Mouse (Mus musculus) lung, postnatal 36 days (tissue): ENCODE measurements around the gene Tmco1.

Experiments
- DNase-seq: peaks from one replicate; pipeline ENCODE4 v3.0.0; 2022; ENCODE audit warnings: mixed read lengths

Gene Tmco1

DNA sequence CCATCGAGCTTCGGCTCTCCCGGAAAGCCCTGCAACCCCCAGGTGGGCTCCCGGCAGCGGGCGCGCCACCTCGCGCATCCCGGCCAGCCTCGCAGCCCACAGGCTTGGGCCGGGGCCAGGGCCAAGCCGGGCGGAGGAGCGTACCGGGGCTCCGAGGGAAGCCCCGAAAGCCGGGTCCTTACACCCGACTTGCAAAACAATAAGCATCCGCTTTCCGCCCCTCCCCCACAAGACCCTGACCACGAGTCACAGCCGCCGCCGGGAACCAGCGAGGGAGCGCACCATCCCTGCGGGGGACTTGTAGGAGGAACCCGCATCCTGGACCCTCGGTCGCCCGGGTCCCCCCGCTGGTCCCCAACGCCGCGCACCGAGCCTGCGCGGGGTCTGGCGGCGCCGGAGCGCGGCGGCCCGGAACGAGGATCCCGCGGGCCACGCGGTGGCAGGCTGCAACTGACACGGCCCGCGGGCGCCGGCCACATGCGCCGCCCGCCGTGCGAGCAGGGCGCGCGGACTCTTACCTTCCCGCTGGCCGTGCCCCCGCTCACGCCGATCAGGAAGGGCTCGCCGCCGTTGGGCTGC, 23.8 kb upstream of the Tmco1 start:
- peak; percentile 52 for DNase-seq

DNA sequence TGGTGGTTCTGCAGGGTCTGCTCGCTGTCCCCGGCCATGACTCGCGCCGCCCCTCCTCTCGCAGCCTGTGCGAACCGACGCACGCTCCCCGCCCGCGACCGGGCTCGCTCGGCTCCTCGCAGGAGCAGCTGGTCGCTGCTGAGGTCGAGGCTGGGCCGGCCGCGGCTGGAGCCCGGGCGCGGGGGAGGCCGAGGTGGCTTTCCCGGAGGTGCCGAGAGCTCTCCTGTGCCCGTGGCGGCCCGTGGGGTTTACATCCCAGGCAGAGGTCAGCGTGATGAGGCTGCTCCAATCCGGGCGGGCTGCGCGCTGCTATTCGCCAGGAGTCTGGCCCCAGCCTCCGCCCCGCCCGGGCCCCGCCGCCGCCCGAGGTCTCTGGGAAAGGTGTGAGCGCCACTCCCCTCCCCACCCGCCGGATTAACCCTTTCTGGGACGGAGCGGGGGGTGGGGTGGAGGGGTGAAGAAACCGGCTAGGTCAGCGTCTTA, 23.3 kb upstream of the Tmco1 start:
- DNase-seq: peak; percentile 90

DNA sequence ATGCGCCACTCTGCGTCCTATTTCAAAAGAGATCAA, 23.0 kb upstream of the Tmco1 start, which contains the start of gene Uck2:
Gene Uck2, minus strand, starts transcription at position 1 of the 36 bp plus-strand sequence.
- DNase-seq: no peak

DNA sequence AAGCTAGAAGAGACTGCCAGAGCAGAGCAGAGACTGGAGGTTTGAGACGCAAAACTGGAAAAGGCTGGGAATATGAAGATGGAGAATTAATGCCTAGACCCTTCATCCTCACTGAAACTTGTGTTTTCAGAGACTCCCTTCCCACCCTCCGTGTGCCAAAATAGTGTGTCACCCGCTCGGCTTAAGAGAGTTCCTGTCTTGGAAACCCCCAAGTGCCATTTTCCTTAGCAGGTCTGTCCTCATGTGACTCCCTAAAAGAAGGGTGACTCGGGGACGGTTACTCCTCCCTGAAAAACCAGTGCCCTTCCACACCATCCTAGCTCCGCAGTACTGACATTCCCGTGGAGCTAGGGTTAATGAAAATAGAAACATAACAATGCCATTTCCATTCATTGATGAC, 22.8 kb upstream of the Tmco1 start:
- no peak for DNase-seq

DNA sequence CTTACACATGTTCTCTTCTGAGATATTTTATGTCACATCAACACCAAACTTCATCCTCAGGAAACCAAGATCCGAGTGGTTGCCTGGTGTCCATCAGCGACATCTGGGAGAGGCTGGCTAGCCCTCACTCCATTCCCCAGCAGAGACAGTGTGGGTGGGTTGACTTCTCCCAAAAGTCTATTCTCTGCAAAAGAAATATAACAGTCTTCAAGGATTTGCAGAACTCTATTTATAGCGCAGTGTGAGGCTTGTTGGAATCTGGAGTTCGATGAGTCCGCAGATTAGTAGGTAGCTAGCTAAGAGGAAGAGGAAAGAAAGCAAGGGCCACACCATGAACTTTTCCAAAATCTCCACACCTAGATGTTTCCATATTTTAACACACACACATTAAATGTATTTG, 21.0 kb upstream of the Tmco1 start:
- no peak for DNase-seq

DNA sequence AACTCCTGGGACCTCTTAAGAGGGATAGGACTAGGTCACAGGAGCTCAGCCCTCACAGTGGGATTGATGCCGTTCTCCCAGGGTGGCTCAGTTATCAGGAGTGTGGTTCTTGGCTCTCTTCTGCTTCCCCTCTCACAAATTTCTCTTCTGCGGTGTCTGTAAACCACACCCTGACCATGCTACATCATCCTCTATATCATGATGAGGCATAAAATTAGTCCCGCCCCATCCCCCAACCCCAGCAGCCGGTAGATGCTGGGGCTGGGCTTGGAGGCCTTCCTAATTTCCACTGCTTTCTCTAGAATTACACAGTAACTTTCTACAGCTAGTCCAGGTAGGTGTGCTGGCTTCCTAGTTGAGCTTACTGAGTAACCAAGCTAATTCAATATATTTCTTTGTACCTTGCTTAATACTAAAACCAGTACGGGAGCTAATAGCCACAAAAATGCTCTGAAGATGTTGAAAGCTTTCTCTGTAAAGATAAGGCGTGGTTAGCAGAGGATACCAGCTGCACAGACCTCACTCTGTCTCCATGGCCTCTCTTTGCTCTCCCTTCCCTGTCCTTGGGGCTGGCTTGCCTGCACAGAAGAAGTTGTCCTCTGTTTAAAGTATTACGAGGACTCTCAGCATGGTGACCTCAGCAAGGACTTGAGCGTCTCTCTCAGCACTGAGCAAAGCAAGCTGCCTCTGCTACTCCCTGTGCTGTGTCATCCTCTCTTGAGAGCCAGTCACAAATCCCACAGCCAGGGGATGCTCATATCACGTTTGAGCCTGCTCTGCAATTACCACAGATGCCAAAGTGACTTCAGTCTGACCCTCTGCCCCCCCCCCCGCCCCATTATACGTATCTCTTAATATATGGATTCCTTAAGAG, 19.3 kb upstream of the Tmco1 start:
- DNase-seq: no peak

DNA sequence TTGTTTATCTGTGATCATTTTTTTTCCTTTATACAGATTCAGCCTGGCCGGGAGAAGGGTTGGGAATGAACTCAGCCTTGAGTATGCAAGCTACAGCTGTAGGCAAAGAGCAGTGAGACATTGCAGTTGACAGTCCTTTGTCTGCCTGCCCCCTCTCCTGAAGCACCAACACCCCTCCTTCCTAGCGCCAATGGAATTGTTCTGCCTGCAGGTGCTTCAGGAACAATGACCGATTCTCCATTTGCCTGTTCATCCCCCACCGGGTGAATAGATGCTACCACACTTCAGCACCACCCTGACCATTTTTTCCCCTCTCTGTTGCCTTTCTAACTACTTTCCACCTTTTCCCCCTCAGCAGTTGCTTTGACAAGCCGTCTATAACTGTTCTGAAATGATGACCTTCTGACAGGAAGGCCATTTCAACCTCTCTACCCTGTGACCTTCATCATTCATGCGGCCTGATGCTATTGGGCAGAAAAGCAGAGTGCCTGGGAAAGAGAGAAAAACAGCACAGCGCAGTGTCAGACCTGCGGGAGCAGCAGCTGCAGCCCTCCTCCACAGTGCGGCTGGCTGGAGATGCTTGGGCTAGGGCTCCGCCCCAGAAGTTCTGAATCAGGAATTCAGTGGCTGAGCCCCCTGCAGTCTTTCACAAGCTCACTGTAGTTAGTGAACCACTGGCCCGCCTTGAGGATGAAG, 18.5 kb upstream of the Tmco1 start:
- no peak for DNase-seq

DNA sequence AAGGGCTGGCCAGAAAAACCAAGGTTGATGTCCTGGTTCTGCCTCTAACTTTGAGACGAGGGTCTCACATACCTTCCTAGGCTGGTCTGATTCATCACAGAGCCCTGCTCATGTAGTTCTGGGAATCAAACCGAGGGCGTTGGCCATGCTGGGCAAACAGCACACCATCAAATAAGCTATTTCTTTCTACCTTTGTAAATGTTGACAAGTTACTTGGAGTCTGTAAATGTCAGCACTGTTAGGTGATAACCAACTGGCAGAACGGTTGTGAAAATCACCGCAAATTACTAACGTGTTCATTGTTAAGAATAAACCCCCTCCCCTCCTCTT, 17.9 kb upstream of the Tmco1 start:
- no peak for DNase-seq

DNA sequence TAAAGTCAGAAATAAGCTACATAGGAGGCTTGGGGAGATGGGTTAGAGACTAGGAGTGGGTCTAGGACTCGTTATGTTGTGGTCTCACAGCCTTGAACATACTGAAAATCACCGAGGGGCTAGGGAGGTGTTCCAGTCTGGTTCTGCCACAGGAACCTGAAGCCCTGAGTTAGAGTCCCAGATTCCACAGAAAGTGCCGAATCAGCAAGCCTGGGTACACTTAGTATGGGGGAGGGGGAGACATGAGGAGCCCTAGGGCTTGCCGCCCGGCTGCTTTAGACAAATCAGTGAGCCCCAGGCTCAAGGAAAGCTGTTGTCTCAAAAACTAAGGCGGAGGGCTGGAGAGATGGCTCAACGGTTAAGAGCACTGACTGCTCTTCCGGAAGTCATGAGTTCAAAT, 16.6 kb upstream of the Tmco1 start:
- DNase-seq: no peak

DNA sequence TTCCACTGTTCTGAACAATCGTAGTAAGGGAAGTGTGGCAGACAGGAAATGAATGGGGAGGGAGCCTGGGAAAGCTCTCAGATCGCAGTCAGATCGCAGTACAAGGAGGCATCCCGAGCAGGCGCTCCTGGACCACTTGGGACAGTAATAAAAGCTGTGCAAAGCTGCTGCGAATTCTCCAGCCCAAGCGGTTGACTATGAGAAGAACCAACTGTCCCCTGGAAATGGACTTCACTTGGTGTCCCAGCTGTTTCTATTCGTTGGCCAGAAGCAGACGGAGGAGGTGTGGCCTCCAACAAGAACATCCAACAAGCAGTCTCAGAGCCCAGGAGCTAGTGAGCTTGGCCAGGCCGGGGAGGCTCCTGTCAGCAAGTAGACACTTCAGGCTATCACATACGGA, 15.7 kb upstream of the Tmco1 start:
- DNase-seq: peak; percentile 73

DNA sequence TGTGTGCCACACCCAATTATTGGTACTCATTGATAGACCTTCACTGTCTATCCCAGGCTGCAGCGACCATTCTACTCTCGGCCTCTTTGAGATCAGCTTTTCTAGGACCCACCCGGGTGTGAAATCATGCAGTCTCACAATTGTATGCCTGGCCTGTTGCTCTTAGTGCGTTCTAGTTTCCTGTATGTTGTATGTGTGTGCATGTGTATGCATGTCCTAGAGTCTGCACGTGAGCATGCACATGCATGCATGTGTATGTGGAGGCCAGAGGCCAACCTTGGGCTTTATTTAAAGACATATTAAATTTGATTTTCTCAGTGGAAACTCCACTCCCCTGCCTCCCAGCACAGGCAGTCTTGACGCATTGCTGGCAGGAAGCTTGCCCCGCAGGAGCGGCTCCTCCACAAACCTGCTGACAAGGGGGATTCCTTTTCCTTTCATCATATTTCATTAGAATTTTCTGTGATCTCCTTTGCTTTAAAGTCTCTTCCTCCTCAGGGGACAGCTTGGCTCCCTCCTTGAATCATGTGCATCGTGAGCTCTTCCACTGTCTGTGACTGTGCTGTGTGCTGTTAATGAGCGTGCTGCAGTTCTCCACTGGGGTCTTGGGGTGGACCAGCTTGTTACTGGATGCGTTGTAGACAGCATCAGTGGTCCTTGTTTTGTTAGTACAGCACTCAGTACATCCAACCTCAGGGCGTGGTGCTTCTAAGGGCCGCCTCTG, 12.3 kb upstream of the Tmco1 start:
- DNase-seq: no peak

DNA sequence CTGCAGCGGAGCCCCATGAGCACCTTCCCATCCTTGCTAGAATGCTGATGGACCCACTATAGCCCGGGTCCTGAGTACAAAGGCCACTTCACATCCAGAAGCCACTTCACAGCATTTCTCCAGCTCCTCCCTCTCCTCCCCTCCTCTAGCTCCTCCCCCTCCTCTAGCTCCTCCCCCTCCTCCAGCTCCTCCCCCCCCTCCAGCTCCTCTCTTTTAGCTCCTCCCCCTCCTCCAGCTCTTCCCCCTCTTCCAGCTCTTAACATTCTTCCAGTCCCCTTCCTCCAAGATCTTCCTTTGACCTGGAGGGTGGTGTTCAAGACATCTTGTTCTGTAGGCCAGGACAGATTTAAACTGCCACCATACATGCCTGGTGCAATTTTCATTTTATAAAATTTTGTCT, 8.1 kb upstream of the Tmco1 start:
- DNase-seq: no peak

DNA sequence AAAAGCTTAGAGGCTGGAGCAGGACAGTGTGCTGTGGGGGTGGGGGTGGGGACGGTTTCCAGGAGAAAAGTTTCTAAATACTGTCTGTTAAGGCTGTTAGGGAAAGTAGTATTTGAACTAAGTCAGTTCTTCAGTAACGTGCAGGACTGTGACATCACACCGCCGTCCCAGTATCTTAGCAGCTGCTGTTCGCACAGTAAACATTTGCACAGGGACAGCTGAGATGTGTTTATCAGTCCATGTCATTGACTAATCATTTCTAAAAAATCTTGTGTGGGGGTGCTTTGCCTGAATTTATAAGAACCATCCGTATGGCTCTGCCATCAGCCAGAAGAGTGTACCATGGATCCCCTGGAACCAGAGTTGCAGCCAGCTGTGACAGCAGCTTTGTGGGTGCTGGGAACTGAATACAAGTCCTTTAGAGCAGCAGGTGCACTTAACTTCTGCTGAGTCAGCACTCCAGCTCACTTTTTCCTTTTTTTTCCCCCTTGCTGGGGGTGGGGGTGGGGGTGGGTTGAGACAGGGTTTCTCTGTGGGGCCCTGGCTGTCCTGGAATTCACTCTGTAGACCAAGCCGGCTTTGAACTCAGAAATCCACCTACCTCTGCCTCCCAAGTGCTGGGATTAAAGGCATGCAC, 2.6 kb upstream of the Tmco1 start:
- DNase-seq: no peak

DNA sequence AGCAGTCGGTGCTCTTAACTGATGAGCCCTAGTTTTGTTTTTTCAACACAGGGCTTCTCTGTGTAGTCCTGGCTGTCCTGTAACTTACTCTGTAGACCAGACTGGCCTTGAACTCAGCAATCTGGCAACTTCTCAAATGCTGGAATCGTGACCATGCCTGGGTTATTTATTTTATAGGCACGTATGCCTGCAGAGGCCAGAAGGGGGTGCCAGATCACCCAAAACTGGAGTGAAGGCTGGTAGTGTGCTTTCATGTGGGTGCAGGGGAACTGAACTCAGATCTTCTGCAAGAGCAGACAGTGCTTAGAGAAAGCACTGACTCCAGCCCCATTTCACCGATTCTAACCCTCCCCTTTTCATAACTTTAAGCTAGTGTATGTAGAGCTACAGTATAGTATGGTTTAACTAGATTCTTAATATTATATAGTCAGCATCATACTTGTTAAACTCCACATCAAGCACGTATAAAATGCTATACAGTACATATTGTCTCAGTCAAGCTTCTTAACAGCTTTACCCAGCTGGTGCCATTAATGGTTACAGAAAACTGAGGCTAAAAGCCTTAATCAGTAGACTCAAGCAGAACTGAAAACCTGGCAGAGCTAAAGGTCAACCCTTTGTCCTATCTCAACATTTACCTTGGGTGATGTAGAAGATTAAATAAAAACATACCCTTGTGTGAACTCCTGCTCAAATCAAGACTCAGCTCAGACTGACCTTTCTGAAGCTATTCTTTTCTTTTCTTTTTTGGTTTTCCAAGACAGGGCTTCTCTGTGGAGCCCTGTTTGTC, 1.5 kb upstream of the Tmco1 start:
- DNase-seq: peak; percentile 80

DNA sequence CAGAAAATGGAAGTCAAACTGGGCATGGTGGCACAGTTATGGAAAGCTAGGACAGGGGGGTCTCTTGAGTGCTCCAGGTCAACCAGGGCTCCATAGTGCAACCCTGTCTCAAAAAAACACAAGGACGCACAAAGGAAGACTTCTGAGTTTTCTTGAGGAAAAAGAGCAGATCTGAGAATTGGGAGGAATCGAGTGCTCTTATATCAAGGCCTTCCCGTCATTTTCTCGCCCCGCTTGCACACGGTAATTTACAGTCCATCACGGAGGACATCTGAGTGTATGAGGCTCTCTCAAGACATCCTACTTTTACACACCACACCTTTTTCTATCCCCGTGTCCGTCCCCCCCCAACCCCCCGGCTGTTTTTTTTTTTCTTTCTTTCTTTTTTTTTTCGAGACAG, 504 bp upstream of the Tmco1 start:
- no peak for DNase-seq

DNA sequence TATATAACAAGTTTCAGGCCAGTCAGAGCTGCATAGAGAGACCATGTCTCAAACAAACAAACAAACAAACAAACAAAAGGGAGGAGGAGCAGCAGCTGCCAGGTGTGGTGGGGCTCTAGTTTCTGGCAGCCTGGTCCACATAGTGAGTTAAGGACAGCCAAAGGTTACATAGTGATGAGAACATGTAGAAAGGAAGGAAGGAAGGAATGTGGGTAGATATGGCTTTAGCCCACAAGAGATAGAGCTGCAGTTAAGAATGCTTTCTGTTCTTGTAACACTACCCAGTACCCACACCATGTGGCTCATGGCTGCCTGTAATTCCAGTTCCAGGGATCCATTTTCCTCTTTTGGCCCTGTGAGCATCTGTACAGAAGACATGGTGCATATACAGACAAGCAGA, 4.2 kb downstream of the Tmco1 start:
- no peak for DNase-seq

DNA sequence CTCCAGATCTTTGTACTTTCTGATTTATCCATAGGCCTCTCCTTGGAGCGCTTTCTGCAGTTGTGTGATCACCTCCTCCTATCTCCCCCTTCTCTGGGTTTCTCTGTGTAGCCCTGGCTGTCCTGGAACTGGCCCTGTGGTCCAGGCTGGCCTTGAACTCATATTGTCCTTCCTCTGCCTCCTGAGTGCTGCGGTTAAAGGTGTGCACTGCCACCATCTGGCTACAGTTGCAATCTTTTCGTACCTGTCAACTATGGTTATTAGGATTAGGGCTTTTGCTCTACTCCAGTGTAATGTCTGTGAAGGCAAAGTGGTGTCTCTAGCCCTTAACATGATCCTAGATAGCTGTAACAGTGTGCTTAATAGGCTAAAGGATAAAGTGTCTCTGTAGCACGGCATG, 5.0 kb downstream of the Tmco1 start:
- DNase-seq: no peak

DNA sequence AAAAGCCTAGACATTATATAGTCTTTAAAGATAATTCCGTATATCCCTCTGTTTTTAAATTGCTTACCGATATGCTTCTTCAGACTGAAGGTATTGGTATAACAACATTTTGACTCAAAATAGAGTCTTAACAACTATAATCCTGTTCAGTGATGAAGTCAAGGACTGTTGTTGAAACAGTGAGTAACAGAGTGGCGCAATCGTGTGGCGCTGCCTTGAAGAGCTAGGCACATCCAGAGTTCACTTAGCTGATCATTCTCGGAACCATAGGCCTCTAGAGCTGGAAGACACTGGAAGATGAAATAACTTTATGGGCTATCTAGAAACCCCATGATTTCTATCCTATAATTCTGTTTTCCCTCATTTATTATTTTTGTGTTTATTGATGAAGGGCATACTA, 13.5 kb downstream of the Tmco1 start:
- no peak for DNase-seq

DNA sequence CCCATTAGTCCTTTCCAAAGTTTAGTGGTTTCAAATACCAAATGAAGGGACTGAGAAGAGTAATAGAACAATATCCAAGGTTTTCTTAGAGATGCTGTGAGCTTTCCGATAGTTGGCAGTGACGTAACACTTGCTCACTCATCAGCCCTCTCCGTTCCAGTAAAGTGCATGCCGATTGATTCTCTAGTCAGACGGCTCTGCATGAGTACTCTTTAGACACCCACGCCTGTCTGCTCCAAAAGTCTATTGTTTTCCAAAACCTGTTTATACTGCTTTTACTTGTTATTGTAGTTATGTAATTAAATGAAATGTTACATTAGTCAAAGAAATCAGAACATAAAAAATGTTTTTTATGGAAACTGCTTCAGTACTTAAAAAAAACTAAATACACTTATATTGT, 20.6 kb downstream of the Tmco1 start:
- no peak for DNase-seq

DNA sequence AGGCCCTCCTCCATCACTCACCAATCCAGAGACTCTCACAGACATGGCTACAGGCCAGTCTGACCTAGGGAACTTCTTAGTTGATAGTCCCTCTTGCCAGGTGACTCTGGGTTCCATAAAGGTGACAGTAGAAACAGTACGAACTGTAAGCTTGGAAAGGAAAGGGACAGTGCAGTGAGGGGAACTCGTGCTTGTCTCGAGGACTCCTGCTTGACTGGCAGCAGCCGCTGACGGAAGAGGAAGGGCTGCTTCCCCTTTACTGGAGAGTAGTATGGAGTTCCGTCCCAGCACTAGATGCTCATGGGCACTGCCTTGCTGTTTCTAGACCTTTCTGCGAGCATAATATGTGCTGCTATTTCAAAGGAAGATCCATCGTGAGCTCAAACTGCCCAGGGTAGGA, 22.9 kb downstream of the Tmco1 start:
- peak; percentile 40 for DNase-seq

DNA sequence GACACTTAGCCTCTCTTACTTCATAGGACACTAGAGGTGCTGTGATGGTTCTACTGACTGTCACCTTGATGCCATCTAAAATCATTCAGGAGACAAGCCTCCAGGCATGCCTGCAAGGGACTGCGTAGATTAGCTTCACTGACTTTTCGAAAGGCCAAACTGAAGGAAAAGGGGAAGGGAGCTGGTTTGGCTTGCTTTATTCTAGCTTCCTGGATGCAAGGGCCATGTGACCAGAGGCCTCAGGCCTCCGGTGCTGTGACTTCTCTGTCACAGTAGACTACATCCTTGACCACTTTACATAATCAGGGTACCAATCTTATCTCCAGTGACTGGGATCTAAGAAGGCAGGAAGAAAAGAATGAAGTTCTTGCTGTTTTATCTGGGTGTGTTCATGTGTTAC, 28.2 kb downstream of the Tmco1 start:
- DNase-seq: no peak

DNA sequence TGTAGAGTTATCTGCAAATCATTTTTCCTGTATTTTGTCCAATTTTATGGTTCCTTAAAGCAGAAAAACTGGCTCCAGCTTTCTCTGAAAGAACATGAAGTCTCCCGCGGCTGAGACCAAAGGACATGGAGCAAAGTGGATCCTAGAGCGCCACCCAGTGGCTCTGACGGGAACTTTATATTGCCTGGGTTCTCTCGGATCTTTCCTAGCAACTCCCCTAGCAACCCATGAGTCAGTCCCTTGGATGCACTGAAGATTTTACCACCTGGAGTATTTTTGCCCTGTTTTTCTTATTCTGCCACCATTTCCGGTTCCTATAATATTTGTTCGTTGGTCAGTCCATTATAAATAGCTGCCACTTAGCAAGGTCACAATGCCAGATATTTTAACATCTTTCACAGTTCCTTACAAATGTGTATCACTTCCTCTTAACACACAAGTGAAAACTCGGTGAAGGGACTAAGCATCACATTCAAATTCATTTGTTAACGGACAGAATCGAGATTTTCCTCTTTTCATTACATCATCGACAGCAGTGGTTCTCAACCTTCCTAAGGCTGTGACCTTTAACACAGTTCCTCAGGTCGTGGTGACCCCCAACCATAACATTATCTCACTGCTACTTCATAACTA, 29.4 kb downstream of the Tmco1 start:
- DNase-seq: peak; percentile 92
